Mouse (Mus musculus): ENCODE results near the gene Defb48. TPM values are rescaled to one million over a fixed set of nuclear protein-coding genes. Genes with fewer than 3 reads are reported as not detected.

Defb48 gene
- polyA plus RNA-seq (2014; fragmentation: Nextera tagmentation; extraction: Ambion mirVana) = not detected in 2 replicates

DNA sequence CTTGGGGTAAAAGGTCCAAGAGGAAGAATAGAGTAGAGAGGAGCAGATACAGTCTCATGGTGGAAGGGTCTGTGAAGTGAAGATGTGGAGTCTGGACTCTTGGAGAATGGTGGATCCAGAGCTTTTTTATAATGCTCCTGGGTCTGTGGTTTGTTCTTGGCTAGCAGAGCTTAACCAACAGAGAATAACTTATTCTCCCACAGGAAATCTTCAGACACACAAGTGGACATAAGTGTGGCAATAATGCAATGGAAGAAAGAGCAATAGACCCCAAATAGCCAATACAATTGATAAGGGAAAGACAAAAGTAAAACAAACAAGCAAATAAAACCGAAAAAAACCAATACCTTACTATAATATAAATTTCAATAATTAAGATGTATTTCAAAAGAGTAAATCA, at the start of gene Defb48:
TSS of gene Defb48 (minus strand) at position 101 of the 400 bp plus-strand sequence.
- Histone ChIP-seq H3K27me3 (ENCODE audit: control insufficient read depth, insufficient read depth, low read length) (no peaks in the 10 kb centered on the region), H3K4me2 (replicated peaks; ENCODE audit: low read depth, low read length) (no peak within 1 kb of the TSS), H3K4me1 (ENCODE audit: control insufficient read depth, insufficient read depth, low read length) (no peaks in the 10 kb centered on the region), H3K36me3 (ENCODE audit: control insufficient read depth, insufficient read depth, low read length) (no peaks in the 10 kb centered on the region), H3K4me3 (ENCODE audit: low read length) (no peak within 1 kb of the TSS), H3K27ac (ENCODE audit: low read depth, low read length) (no peak within 1 kb of the TSS), H3K9ac (ENCODE audit: low read depth, low read length) (no peak within 1 kb of the TSS), H3K9me3 (ENCODE audit: control insufficient read depth, low read length) (no peaks in the 10 kb centered on the region)
- no peak for ATAC-seq (ENCODE audit: low FRiP score, low TSS enrichment)
- WGBS = 70% methylated on average over 1 of the region's 1 CpGs

DNA sequence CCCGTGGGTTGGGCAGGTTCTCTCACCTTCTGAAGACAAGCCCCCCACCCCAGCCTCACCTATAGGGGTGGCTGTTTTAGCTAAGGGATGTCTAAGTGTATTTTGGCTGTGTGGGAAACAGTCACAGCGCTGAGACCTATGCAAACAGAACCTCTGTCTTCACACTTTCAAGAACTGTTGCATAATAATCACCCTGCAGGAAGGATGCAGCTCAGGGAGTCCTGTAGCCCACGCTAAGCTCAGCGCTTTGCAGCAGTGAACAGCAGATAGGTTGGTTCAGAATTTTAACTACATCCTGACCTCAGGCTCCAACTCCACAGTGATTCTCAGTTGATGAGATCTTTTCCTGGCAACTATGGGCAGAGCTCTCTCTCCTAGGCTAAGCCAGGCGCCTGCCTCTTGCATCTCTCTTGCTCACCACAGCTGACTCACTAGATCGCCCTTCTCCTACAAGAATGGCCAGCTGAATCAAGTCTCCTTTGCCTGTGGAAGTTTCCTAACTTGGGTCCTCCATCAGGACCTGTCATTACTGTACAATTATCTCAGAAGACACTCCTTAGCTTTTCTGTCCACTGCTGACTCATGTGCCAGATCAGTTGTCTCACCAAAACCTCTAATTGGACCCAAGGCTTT, 36.3 kb upstream of the Defb48 start:
- Histone ChIP-seq H3K27me3 (ENCODE audit: control insufficient read depth, insufficient read depth, low read length) (no peaks in the 10 kb centered on the region), H3K4me1 (ENCODE audit: control insufficient read depth, insufficient read depth, low read length) (no peaks in the 10 kb centered on the region), H3K9ac (ENCODE audit: low read depth, low read length) (no peak overlapping the region), H3K9me3 (ENCODE audit: control insufficient read depth, low read length) (no peaks in the 10 kb centered on the region), H3K27ac (ENCODE audit: low read depth, low read length) (no peak overlapping the region), H3K36me3 (ENCODE audit: control insufficient read depth, insufficient read depth, low read length) (no peaks in the 10 kb centered on the region), H3K4me2 (replicated peaks; ENCODE audit: low read depth, low read length) (no peak overlapping the region), H3K4me3 (ENCODE audit: low read length) (no peak overlapping the region)
- WGBS = 64% methylated on average over 6 of the region's 6 CpGs
- ATAC-seq (ENCODE audit: low FRiP score, low TSS enrichment) = no peak

DNA sequence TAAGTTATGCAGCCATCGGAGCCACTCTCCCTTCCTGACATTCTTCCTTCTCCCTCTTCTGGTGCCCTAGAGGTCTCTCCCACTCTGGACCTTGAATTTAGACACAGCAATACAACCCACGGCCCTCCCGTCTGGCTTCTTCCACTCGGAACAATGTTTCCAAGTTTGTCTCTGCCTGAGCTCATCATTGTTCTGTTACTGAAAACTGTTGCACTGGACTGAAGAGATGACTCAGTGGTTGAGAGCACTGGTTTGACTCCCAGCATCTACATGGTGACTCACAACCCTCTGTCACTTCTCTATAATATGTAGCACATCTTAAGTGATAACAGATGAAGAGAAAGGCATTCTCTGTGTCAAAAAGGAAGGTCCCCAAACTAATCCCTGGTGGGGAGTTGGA, 30.4 kb upstream of the Defb48 start:
- H3K9me3 ChIP-seq (ENCODE audit: control insufficient read depth, low read length) = no peaks in the 10 kb centered on the region
- H3K4me2 ChIP-seq (replicated peaks; ENCODE audit: low read depth, low read length) = no peak overlapping the region
- H3K27ac ChIP-seq (ENCODE audit: low read depth, low read length) = no peak overlapping the region
- no peak for ATAC-seq (ENCODE audit: low FRiP score, low TSS enrichment)
- no peaks in the 10 kb centered on the region for H3K4me1 ChIP-seq (ENCODE audit: control insufficient read depth, insufficient read depth, low read length)
- no peak overlapping the region for H3K9ac ChIP-seq (ENCODE audit: low read depth, low read length)
- 80% methylated on average over 4 of the region's 4 CpGs for WGBS
- no peaks in the 10 kb centered on the region for H3K27me3 ChIP-seq (ENCODE audit: control insufficient read depth, insufficient read depth, low read length)
- no peaks in the 10 kb centered on the region for H3K36me3 ChIP-seq (ENCODE audit: control insufficient read depth, insufficient read depth, low read length)
- no peak overlapping the region for H3K4me3 ChIP-seq (ENCODE audit: low read length)

GRCm38 (mm10) chr14:63013082-63013481, 28.8 kb upstream of the Defb48 start:
- WGBS = 59% methylated on average over 4 of the region's 4 CpGs
- H3K4me1 ChIP-seq (ENCODE audit: control insufficient read depth, insufficient read depth, low read length) = no peaks in the 10 kb centered on the region
- H3K4me3 ChIP-seq (ENCODE audit: low read length) = no peak overlapping the region
- no peak overlapping the region for H3K27ac ChIP-seq (ENCODE audit: low read depth, low read length)
- no peak overlapping the region for H3K4me2 ChIP-seq (replicated peaks; ENCODE audit: low read depth, low read length)
- no peaks in the 10 kb centered on the region for H3K9me3 ChIP-seq (ENCODE audit: control insufficient read depth, low read length)
- no peak for ATAC-seq (ENCODE audit: low FRiP score, low TSS enrichment)
- no peak overlapping the region for H3K9ac ChIP-seq (ENCODE audit: low read depth, low read length)
- no peaks in the 10 kb centered on the region for H3K27me3 ChIP-seq (ENCODE audit: control insufficient read depth, insufficient read depth, low read length)
- H3K36me3 ChIP-seq (ENCODE audit: control insufficient read depth, insufficient read depth, low read length) = no peaks in the 10 kb centered on the region

GRCm38 (mm10) chr14:63011471-63011870, 27.2 kb upstream of the Defb48 start, which contains the start of gene Defb43:
Gene Defb43, plus strand, starts transcription at chr14:63011771.
- Histone ChIP-seq H3K9me3 (ENCODE audit: control insufficient read depth, low read length) (no peaks in the 10 kb centered on the region), H3K36me3 (ENCODE audit: control insufficient read depth, insufficient read depth, low read length) (no peaks in the 10 kb centered on the region), H3K9ac (ENCODE audit: low read depth, low read length) (no peak within 1 kb of the TSS), H3K4me1 (ENCODE audit: control insufficient read depth, insufficient read depth, low read length) (no peaks in the 10 kb centered on the region), H3K4me3 (ENCODE audit: low read length) (no peak within 1 kb of the TSS), H3K4me2 (replicated peaks; ENCODE audit: low read depth, low read length) (no peak within 1 kb of the TSS), H3K27ac (ENCODE audit: low read depth, low read length) (no peak within 1 kb of the TSS), H3K27me3 (ENCODE audit: control insufficient read depth, insufficient read depth, low read length) (no peaks in the 10 kb centered on the region)
- ATAC-seq (ENCODE audit: low FRiP score, low TSS enrichment) = no peak
- WGBS = 97% methylated on average over 5 of the region's 5 CpGs

- H3K27me3 ChIP-seq (ENCODE audit: control insufficient read depth, insufficient read depth, low read length) = no peaks in the 10 kb centered on the region
- 80% methylated on average over 2 of the region's 2 CpGs for WGBS
- no peak overlapping the region for H3K9ac ChIP-seq (ENCODE audit: low read depth, low read length)
- no peaks in the 10 kb centered on the region for H3K9me3 ChIP-seq (ENCODE audit: control insufficient read depth, low read length)
- no peaks in the 10 kb centered on the region for H3K36me3 ChIP-seq (ENCODE audit: control insufficient read depth, insufficient read depth, low read length)
- ATAC-seq (ENCODE audit: low FRiP score, low TSS enrichment) = no peak
- H3K4me2 ChIP-seq (replicated peaks; ENCODE audit: low read depth, low read length) = no peak overlapping the region
- H3K4me3 ChIP-seq (ENCODE audit: low read length) = no peak overlapping the region
- no peaks in the 10 kb centered on the region for H3K4me1 ChIP-seq (ENCODE audit: control insufficient read depth, insufficient read depth, low read length)
- no peak overlapping the region for H3K27ac ChIP-seq (ENCODE audit: low read depth, low read length)
Observed at GRCm38 (mm10) chr14:63002588-63002987, 18.3 kb upstream of the Defb48 start.

GRCm38 (mm10) chr14:62998977-62999376, 14.7 kb upstream of the Defb48 start:
- Histone ChIP-seq H3K4me1 (ENCODE audit: control insufficient read depth, insufficient read depth, low read length) (no peaks in the 10 kb centered on the region), H3K27ac (ENCODE audit: low read depth, low read length) (no peak overlapping the region), H3K27me3 (ENCODE audit: control insufficient read depth, insufficient read depth, low read length) (no peaks in the 10 kb centered on the region), H3K4me3 (ENCODE audit: low read length) (no peak overlapping the region), H3K36me3 (ENCODE audit: control insufficient read depth, insufficient read depth, low read length) (no peaks in the 10 kb centered on the region), H3K4me2 (replicated peaks; ENCODE audit: low read depth, low read length) (no peak overlapping the region), H3K9me3 (ENCODE audit: control insufficient read depth, low read length) (no peaks in the 10 kb centered on the region), H3K9ac (ENCODE audit: low read depth, low read length) (no peak overlapping the region)
- no peak for ATAC-seq (ENCODE audit: low FRiP score, low TSS enrichment)
- 92% methylated on average over 4 of the region's 4 CpGs for WGBS

DNA sequence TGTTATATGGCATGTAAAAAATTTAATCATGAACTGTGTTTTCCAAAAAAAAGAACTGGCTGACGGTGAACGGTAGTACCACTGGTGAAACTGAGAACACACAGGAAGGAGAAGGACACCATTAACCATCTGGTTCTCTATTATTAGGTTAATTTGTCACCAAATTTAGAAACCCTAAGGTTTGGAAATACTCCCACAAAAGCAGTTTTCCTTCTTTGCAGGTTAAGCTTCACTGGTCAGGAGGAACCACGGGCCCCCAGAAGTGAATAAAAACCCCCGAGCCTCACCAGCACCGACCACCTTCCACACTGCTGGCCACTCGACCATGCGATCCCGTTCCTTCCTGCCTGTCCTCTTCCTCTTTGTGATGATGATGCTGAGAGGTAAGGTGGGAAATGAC, 13.5 kb upstream of the Defb48 start, which contains the start of gene Defb47:
TSS of gene Defb47 (plus strand) at position 301 of the 400 bp plus-strand sequence.
- H3K9ac ChIP-seq (ENCODE audit: low read depth, low read length) = no peak within 1 kb of the TSS
- ATAC-seq (ENCODE audit: low FRiP score, low TSS enrichment) = no peak

DNA sequence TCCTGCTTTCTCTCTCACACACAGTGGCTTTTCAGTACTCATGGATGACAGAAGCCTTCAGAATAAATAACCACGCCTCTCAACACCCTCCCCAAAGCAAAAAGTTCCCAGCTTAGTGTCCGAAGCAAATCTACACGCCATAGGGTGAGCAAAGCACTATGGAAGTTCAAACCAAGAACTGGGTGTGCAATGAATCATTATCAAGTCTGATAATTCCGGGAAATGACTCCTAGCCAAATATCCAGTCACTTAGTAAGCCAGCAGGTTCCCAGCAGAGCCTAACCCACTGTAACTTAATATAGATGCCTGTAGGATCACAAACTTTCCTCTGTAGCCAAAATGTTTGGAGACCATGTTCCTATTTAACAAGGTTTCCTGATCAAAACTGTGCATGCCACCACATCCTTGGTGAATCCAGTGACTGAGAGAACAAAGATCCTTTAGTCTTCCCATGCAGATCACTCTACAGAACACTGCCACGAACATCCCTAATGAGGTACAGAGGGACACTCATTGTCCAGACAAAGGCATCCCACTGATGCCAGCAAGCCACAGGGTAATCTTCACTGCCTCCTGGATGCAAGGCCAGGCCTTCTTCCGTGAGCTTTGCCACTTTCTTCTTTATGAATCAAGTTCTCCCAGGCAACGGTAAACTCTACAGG, 7.7 kb upstream of the Defb48 start:
- no peak overlapping the region for H3K27ac ChIP-seq (ENCODE audit: low read depth, low read length)
- no peaks in the 10 kb centered on the region for H3K4me1 ChIP-seq (ENCODE audit: control insufficient read depth, insufficient read depth, low read length)
- no peaks in the 10 kb centered on the region for H3K36me3 ChIP-seq (ENCODE audit: control insufficient read depth, insufficient read depth, low read length)
- no peak overlapping the region for H3K4me2 ChIP-seq (replicated peaks; ENCODE audit: low read depth, low read length)
- no peak for ATAC-seq (ENCODE audit: low FRiP score, low TSS enrichment)
- H3K9ac ChIP-seq (ENCODE audit: low read depth, low read length) = no peak overlapping the region
- WGBS = 84% methylated on average over 7 of the region's 7 CpGs
- H3K4me3 ChIP-seq (ENCODE audit: low read length) = no peak overlapping the region
- no peaks in the 10 kb centered on the region for H3K9me3 ChIP-seq (ENCODE audit: control insufficient read depth, low read length)
- no peaks in the 10 kb centered on the region for H3K27me3 ChIP-seq (ENCODE audit: control insufficient read depth, insufficient read depth, low read length)

More for the DNA sequence above, 13.5 kb upstream of the Defb48 start, which contains the start of gene Defb47:
- H3K9me3 ChIP-seq (ENCODE audit: control insufficient read depth, low read length) = no peaks in the 10 kb centered on the region
- no peaks in the 10 kb centered on the region for H3K27me3 ChIP-seq (ENCODE audit: control insufficient read depth, insufficient read depth, low read length)
- H3K4me3 ChIP-seq (ENCODE audit: low read length) = no peak within 1 kb of the TSS
- 48% methylated on average over 8 of the region's 8 CpGs for WGBS
- no peaks in the 10 kb centered on the region for H3K36me3 ChIP-seq (ENCODE audit: control insufficient read depth, insufficient read depth, low read length)
- no peak within 1 kb of the TSS for H3K4me2 ChIP-seq (replicated peaks; ENCODE audit: low read depth, low read length)
- H3K27ac ChIP-seq (ENCODE audit: low read depth, low read length) = no peak within 1 kb of the TSS
- H3K4me1 ChIP-seq (ENCODE audit: control insufficient read depth, insufficient read depth, low read length) = no peaks in the 10 kb centered on the region

Data from kidney, embryonic 14.5 days (tissue).